Mouse (Mus musculus): ENCODE data around the gene Sec61a1. TPM values are rescaled to one million over a fixed set of nuclear protein-coding genes. Genes with fewer than 3 reads are reported as not detected.

The Sec61a1 gene
- total RNA-seq, 2 experiments from 2014 or later: 93.0 to 113 TPM

- no peak for ATAC-seq (replicated peaks; ENCODE audit: low FRiP score, low TSS enrichment, poor library complexity, severe bottlenecking)
Observed at GRCm38 (mm10) chr6:88469878-88470277, 48.8 kb downstream of the Sec61a1 start.

- ATAC-seq (replicated peaks; ENCODE audit: low FRiP score, low TSS enrichment, poor library complexity, severe bottlenecking): peak; percentile 98
Observed at GRCm38 (mm10) chr6:88465181-88465920, 53.4 kb downstream of the Sec61a1 start, which contains the start of gene Ruvbl1. TSS of gene Ruvbl1 (plus strand) at chr6:88465409.

DNA sequence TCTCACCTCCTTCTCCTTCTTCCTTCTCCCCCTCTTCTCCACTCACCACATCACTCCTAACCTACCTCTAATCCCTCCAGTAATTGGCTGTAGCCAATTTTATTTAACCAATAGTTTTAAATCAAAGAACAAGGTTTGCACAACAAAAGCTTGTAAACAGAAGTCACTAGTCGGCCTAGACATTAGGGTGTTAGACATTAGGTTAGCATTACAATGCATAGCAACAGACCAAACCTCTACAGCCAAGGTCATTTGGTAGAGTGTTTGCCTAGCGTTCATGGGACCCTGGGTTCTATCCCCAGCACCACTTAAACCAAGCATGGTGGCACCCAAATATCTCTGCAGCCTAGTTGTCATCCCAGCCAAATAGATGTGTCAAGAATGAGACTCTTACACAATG is 64.2 kb downstream of the Sec61a1 start:
- no peak for ATAC-seq (replicated peaks; ENCODE audit: low FRiP score, low TSS enrichment, poor library complexity, severe bottlenecking)

Other genes starting within 250 kb of the Sec61a1 start
- gene Eefsec, start 72.4 kb downstream of the Sec61a1 start, total RNA-seq (2014; fragmentation: Nextera tagmentation): 31.6 and 38.6 TPM in 2 replicates
- 14.2 and 23.2 TPM in 2 replicates for gene Eefsec, start 72.4 kb downstream of the Sec61a1 start, total RNA-seq (2017)
- 117 TPM in 2 replicates for gene Ruvbl1, start 53.5 kb downstream of the Sec61a1 start, total RNA-seq (2014; fragmentation: Nextera tagmentation)
- 289 and 308 TPM in 2 replicates for gene Ruvbl1, start 53.5 kb downstream of the Sec61a1 start, total RNA-seq (2017)
- 0.37 and 0.98 TPM in 2 replicates for gene Kbtbd12, start 119.0 kb upstream of the Sec61a1 start, total RNA-seq (2014; fragmentation: Nextera tagmentation)
- gene Kbtbd12, start 119.0 kb upstream of the Sec61a1 start, total RNA-seq (2017): 0.47 and 0.57 TPM in 2 replicates
- gene Mgll, start 205.5 kb upstream of the Sec61a1 start, total RNA-seq (2014; fragmentation: Nextera tagmentation): 17.9 and 19.1 TPM in 2 replicates
- gene Mgll, start 205.5 kb upstream of the Sec61a1 start, total RNA-seq (2017): 8.9 and 9.3 TPM in 2 replicates

All from megakaryocyte-erythroid progenitor cell, adult 5-6 weeks (primary cell).